Comparison of ENCODE assay signal across 16 mouse cellular contexts in the genomic region with DNA sequence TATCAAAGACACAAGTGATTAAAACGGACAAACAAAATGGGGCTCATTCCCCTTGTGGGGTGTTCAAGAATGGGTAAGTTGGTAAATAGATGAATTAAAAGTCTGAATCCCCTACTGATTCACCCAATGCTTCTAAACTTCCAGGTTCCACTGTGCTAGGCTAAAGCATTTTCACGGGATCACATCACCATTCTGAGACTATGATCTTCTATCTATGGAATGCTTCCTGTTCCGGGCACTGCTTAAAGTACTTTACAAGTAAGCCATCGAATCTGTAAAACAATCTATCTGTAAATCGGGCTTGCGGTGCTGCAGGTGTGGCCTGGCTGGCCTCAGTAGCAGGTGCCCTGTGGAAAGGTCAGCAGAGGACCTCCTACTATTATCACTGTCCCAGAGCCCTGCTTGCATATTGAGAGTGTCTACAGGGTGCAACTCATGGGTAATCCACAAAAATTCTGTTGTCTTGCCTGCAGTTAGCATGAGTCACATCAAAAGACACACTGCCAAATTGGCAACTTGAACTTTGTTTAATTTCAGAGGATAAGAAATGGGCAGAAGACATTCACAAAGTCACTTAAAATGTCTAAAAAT. TPM values are rescaled to one million over a fixed set of nuclear protein-coding genes. Genes with fewer than 3 reads are reported as not detected.
DNase-seq lines count a peak whose midpoint lies in the region; TF ChIP-seq lines count a peak whose summit lies in the region.
"Had no signal": no experiment of that assay in that cellular context is flagged by ENCODE, and none has a peak within 500 bp of the region (broad histone marks: within the 10 kb centered on the region; RNA-seq: fewer than 3 reads in every experiment).

No protein-coding gene starts in this region.

- H3K4me3 ChIP-seq in lung, adult 2 months (replicated peaks; ENCODE audit: extremely low read depth, low read depth, low read length): no peak overlapping the region
- H3K4me3 ChIP-seq in embryonic fibroblast, embryonic 13.5 days (ENCODE audit: insufficient read depth, low read length): no peak overlapping the region
- H3K4me3 ChIP-seq: embryonic facial prominence, embryonic 13.5 days; heart, adult 2 months; heart, embryonic 12.5 days; hindbrain, embryonic 15.5 days had no signal

- no peak for TF ChIP-seq CTCF in lung, adult 2 months (IDR thresholded peaks at IDR 0.05; ENCODE audit: insufficient read depth, low read length)
- TF ChIP-seq CTCF in embryonic fibroblast, embryonic 13.5 days (IDR thresholded peaks at IDR 0.05; ENCODE audit: borderline replicate concordance, insufficient read depth, low read length): no peak

- 55% methylated on average over 6 of the region's 6 CpGs for WGBS in lung, adult 2 months

- peak overlapping the region; percentile 76 for H3K27ac ChIP-seq in embryonic fibroblast, embryonic 13.5 days (ENCODE audit: insufficient read depth, low read length)
- H3K27ac ChIP-seq: embryonic facial prominence, embryonic 13.5 days; heart, adult 2 months; hindbrain, embryonic 15.5 days had no signal

- no peak for TF ChIP-seq POLR2A in lung, adult 2 months (IDR thresholded peaks at IDR 0.05; ENCODE audit: borderline replicate concordance, extremely low read depth, low read depth, low read length)
- TF ChIP-seq POLR2A in embryonic fibroblast, embryonic 13.5 days (IDR thresholded peaks at IDR 0.05; ENCODE audit: low read depth, low read length): no peak

- DNase-seq in lung, postnatal 10 days: peak; percentile 23
- no peak for DNase-seq in lung, adult 2 months
- peak; percentile 76 for DNase-seq in Muller cell, postnatal 12 days (ENCODE audit: inconsistent ontology term)
- DNase-seq in kidney, adult 18-20 months: no peak
- DNase-seq in heart, postnatal 4 days: no peak
- DNase-seq: adrenal gland, postnatal 14 days; B cell, adult 2 months; cerebellum, adult 18-20 months; cerebellum, adult 9-11 months; cerebellum, postnatal 36 days; gastrocnemius, postnatal 10 days; heart, adult 2 months had no signal

- H3K4me1 ChIP-seq in lung, adult 2 months (ENCODE audit: control insufficient read depth, insufficient read depth, low read length): peaks cover 12% of the 10 kb centered on the region
- peaks cover 17% of the 10 kb centered on the region for H3K4me1 ChIP-seq in embryonic fibroblast, embryonic 13.5 days (ENCODE audit: control insufficient read depth, insufficient read depth, low read length)

RNA-seq across cellular contexts. Expression of a gene that starts 2.3 kb away (rescaled TPM):
- polyA plus RNA-seq in lung, adult 2 months (2012; rRNA removed): 8.0 and 10.7 TPM in 2 replicates
- 31.1 and 38.9 TPM in 2 replicates for polyA plus RNA-seq in embryonic fibroblast, embryonic 13.5 days (2011; ENCODE audit: insufficient read length, low read depth, missing spikeins)
- 10 to 100 TPM; 32.5 to 33.8 TPM for total RNA-seq in heart, postnatal 4 days (2021)

Comparison
In these comparisons a context has a peak if more than half of its experiments do, and no peak if none do; other contexts are left out.
1. DNase-seq: peak in lung, postnatal 10 days (single experiment) and Muller cell, postnatal 12 days (single experiment); none in lung, adult 2 months (single experiment), kidney, adult 18-20 months (single experiment) and heart, postnatal 4 days (single experiment).